Mouse (Mus musculus): ENCODE results near the gene Capns2. TPM values are rescaled to one million over a fixed set of nuclear protein-coding genes. Genes with fewer than 3 reads are reported as not detected.
"Not testable (repeated sequence)": the region's sequence is repeated elsewhere in the genome, so short reads cannot be mapped to it uniquely, and the experiment has no call there.

Gene Capns2
- polyA plus RNA-seq, 1 experiment from 2014 or later, result not detected

- Histone ChIP-seq H3K4me3 (ENCODE audit: low read depth, low read length) (no peak overlapping the region), H3K4me2 (replicated peaks; ENCODE audit: low read depth, low read length) (no peak overlapping the region), H3K27me3 (ENCODE audit: control insufficient read depth, insufficient read depth, low read length) (no peaks in the 10 kb centered on the region), H3K36me3 (ENCODE audit: control insufficient read depth, insufficient read depth, low read length) (no peaks in the 10 kb centered on the region), H3K4me1 (replicated peaks; ENCODE audit: control insufficient read depth, insufficient read depth, low read length) (no peaks in the 10 kb centered on the region), H3K27ac (ENCODE audit: low read depth, low read length) (no peak overlapping the region), H3K9ac (ENCODE audit: low read depth, low read length) (no peak overlapping the region), H3K9me3 (ENCODE audit: control insufficient read depth, low read length) (no peaks in the 10 kb centered on the region)
- WGBS, result 71% methylated on average over 10 of the region's 10 CpGs
- DNase-seq (ENCODE audit: low spot score) (no peak), ATAC-seq (ENCODE audit: low FRiP score) (no peak)
Measured at GRCm38 (mm10) chr8:92872063-92872759, 29.0 kb upstream of the Capns2 start.

- Histone ChIP-seq H3K4me3 (ENCODE audit: low read depth, low read length) (no peak overlapping the region), H3K4me2 (replicated peaks; ENCODE audit: low read depth, low read length) (no peak overlapping the region), H3K27me3 (ENCODE audit: control insufficient read depth, insufficient read depth, low read length) (no peaks in the 10 kb centered on the region), H3K36me3 (ENCODE audit: control insufficient read depth, insufficient read depth, low read length) (no peaks in the 10 kb centered on the region), H3K27ac (ENCODE audit: low read depth, low read length) (no peak overlapping the region), H3K9me3 (ENCODE audit: control insufficient read depth, low read length) (no peaks in the 10 kb centered on the region), H3K4me1 (replicated peaks; ENCODE audit: control insufficient read depth, insufficient read depth, low read length) (no peaks in the 10 kb centered on the region), H3K9ac (ENCODE audit: low read depth, low read length) (no peak overlapping the region)
- no peak for ATAC-seq (ENCODE audit: low FRiP score)
- WGBS, result 63% methylated on average over 10 of the region's 10 CpGs
- DNase-seq (ENCODE audit: low spot score), result no peak
Measured at GRCm38 (mm10) chr8:92875795-92876194, 25.4 kb upstream of the Capns2 start.

GRCm38 (mm10) chr8:92881247-92881646, 20.0 kb upstream of the Capns2 start:
- ATAC-seq (ENCODE audit: low FRiP score) (no peak), DNase-seq (ENCODE audit: low spot score) (no peak)
- no peak overlapping the region for H3K9ac ChIP-seq (ENCODE audit: low read depth, low read length)
- no peaks in the 10 kb centered on the region for H3K36me3 ChIP-seq (ENCODE audit: control insufficient read depth, insufficient read depth, low read length)
- no peaks in the 10 kb centered on the region for H3K4me1 ChIP-seq (replicated peaks; ENCODE audit: control insufficient read depth, insufficient read depth, low read length)
- no peak overlapping the region for H3K4me3 ChIP-seq (ENCODE audit: low read depth, low read length)
- no peaks in the 10 kb centered on the region for H3K27me3 ChIP-seq (ENCODE audit: control insufficient read depth, insufficient read depth, low read length)
- H3K4me2 ChIP-seq (replicated peaks; ENCODE audit: low read depth, low read length), result no peak overlapping the region
- no peak overlapping the region for H3K27ac ChIP-seq (ENCODE audit: low read depth, low read length)
- no peaks in the 10 kb centered on the region for H3K9me3 ChIP-seq (ENCODE audit: control insufficient read depth, low read length)
- 84% methylated on average over 4 of the region's 4 CpGs for WGBS

- Histone ChIP-seq H3K4me1 (replicated peaks; ENCODE audit: control insufficient read depth, insufficient read depth, low read length) (no peaks in the 10 kb centered on the region), H3K4me3 (ENCODE audit: low read depth, low read length) (no peak overlapping the region), H3K4me2 (replicated peaks; ENCODE audit: low read depth, low read length) (no peak overlapping the region), H3K27me3 (ENCODE audit: control insufficient read depth, insufficient read depth, low read length) (no peaks in the 10 kb centered on the region), H3K9me3 (ENCODE audit: control insufficient read depth, low read length) (no peaks in the 10 kb centered on the region), H3K36me3 (ENCODE audit: control insufficient read depth, insufficient read depth, low read length) (no peaks in the 10 kb centered on the region), H3K9ac (ENCODE audit: low read depth, low read length) (no peak overlapping the region), H3K27ac (ENCODE audit: low read depth, low read length) (no peak overlapping the region)
- no peak for ATAC-seq (ENCODE audit: low FRiP score)
- 83% methylated on average over 2 of the region's 2 CpGs for WGBS
- no peak for DNase-seq (ENCODE audit: low spot score)
Measured at GRCm38 (mm10) chr8:92883771-92884170, 17.4 kb upstream of the Capns2 start.

GRCm38 (mm10) chr8:92892216-92892615, 9.0 kb upstream of the Capns2 start:
- not testable (repeated sequence) for H3K27me3 ChIP-seq (ENCODE audit: control insufficient read depth, insufficient read depth, low read length); H3K4me2 ChIP-seq (replicated peaks; ENCODE audit: low read depth, low read length); H3K9me3 ChIP-seq (ENCODE audit: control insufficient read depth, low read length); H3K4me1 ChIP-seq (replicated peaks; ENCODE audit: control insufficient read depth, insufficient read depth, low read length); H3K9ac ChIP-seq (ENCODE audit: low read depth, low read length); ATAC-seq (ENCODE audit: low FRiP score); H3K27ac ChIP-seq (ENCODE audit: low read depth, low read length); H3K4me3 ChIP-seq (ENCODE audit: low read depth, low read length); H3K36me3 ChIP-seq (ENCODE audit: control insufficient read depth, insufficient read depth, low read length); DNase-seq (ENCODE audit: low spot score)
- 72% methylated on average over 3 of the region's 3 CpGs for WGBS

- Histone ChIP-seq H3K27me3 (ENCODE audit: control insufficient read depth, insufficient read depth, low read length) (no peaks in the 10 kb centered on the region), H3K4me2 (replicated peaks; ENCODE audit: low read depth, low read length) (no peak overlapping the region), H3K4me1 (replicated peaks; ENCODE audit: control insufficient read depth, insufficient read depth, low read length) (no peaks in the 10 kb centered on the region), H3K9me3 (ENCODE audit: control insufficient read depth, low read length) (no peaks in the 10 kb centered on the region), H3K4me3 (ENCODE audit: low read depth, low read length) (no peak overlapping the region), H3K27ac (ENCODE audit: low read depth, low read length) (no peak overlapping the region), H3K9ac (ENCODE audit: low read depth, low read length) (no peak overlapping the region), H3K36me3 (ENCODE audit: control insufficient read depth, insufficient read depth, low read length) (no peaks in the 10 kb centered on the region)
- DNase-seq (ENCODE audit: low spot score), result no peak
- WGBS, result 64% methylated on average over 2 of the region's 2 CpGs
- no peak for ATAC-seq (ENCODE audit: low FRiP score)
Measured at GRCm38 (mm10) chr8:92893870-92894269, 7.3 kb upstream of the Capns2 start.

- no peaks in the 10 kb centered on the region for H3K27me3 ChIP-seq (ENCODE audit: control insufficient read depth, insufficient read depth, low read length)
- H3K4me3 ChIP-seq (ENCODE audit: low read depth, low read length), result no peak overlapping the region
- ATAC-seq (ENCODE audit: low FRiP score), result no peak
- 89% methylated on average over 7 of the region's 7 CpGs for WGBS
- H3K4me1 ChIP-seq (replicated peaks; ENCODE audit: control insufficient read depth, insufficient read depth, low read length), result no peaks in the 10 kb centered on the region
- no peak overlapping the region for H3K4me2 ChIP-seq (replicated peaks; ENCODE audit: low read depth, low read length)
- no peaks in the 10 kb centered on the region for H3K36me3 ChIP-seq (ENCODE audit: control insufficient read depth, insufficient read depth, low read length)
- no peaks in the 10 kb centered on the region for H3K9me3 ChIP-seq (ENCODE audit: control insufficient read depth, low read length)
- no peak overlapping the region for H3K9ac ChIP-seq (ENCODE audit: low read depth, low read length)
- DNase-seq (ENCODE audit: low spot score), result no peak
- no peak overlapping the region for H3K27ac ChIP-seq (ENCODE audit: low read depth, low read length)
Measured at GRCm38 (mm10) chr8:92895053-92895452, 6.2 kb upstream of the Capns2 start.

- no peak for ATAC-seq (ENCODE audit: low FRiP score)
- 80% methylated on average over 1 of the region's 1 CpGs for WGBS
- Histone ChIP-seq H3K27me3 (ENCODE audit: control insufficient read depth, insufficient read depth, low read length) (no peaks in the 10 kb centered on the region), H3K9ac (ENCODE audit: low read depth, low read length) (no peak overlapping the region), H3K4me2 (replicated peaks; ENCODE audit: low read depth, low read length) (no peak overlapping the region), H3K9me3 (ENCODE audit: control insufficient read depth, low read length) (no peaks in the 10 kb centered on the region), H3K27ac (ENCODE audit: low read depth, low read length) (no peak overlapping the region), H3K4me1 (replicated peaks; ENCODE audit: control insufficient read depth, insufficient read depth, low read length) (no peaks in the 10 kb centered on the region), H3K4me3 (ENCODE audit: low read depth, low read length) (no peak overlapping the region), H3K36me3 (ENCODE audit: control insufficient read depth, insufficient read depth, low read length) (no peaks in the 10 kb centered on the region)
- no peak for DNase-seq (ENCODE audit: low spot score)
Measured at GRCm38 (mm10) chr8:92896056-92896455, 5.2 kb upstream of the Capns2 start.

GRCm38 (mm10) chr8:92896611-92897010, 4.6 kb upstream of the Capns2 start:
- DNase-seq (ENCODE audit: low spot score) (no peak), ATAC-seq (ENCODE audit: low FRiP score) (no peak)
- no peak overlapping the region for H3K4me3 ChIP-seq (ENCODE audit: low read depth, low read length)
- H3K9ac ChIP-seq (ENCODE audit: low read depth, low read length), result no peak overlapping the region
- no peak overlapping the region for H3K27ac ChIP-seq (ENCODE audit: low read depth, low read length)
- no peaks in the 10 kb centered on the region for H3K9me3 ChIP-seq (ENCODE audit: control insufficient read depth, low read length)
- H3K27me3 ChIP-seq (ENCODE audit: control insufficient read depth, insufficient read depth, low read length), result no peaks in the 10 kb centered on the region
- WGBS, result 83% methylated on average over 5 of the region's 5 CpGs
- H3K4me2 ChIP-seq (replicated peaks; ENCODE audit: low read depth, low read length), result no peak overlapping the region
- H3K4me1 ChIP-seq (replicated peaks; ENCODE audit: control insufficient read depth, insufficient read depth, low read length), result no peaks in the 10 kb centered on the region
- H3K36me3 ChIP-seq (ENCODE audit: control insufficient read depth, insufficient read depth, low read length), result no peaks in the 10 kb centered on the region
